Mouse (Mus musculus): ENCODE results near the gene Arid2.

GRCm38 (mm10) chr15:96373161-96373560, 85.8 kb downstream of the Arid2 start:
- TF ChIP-seq CTCF (IDR thresholded peaks at IDR 0.05 in 2 of 3, conservative IDR thresholded peaks at IDR 0.05 in 1 of 3; ENCODE audit: control insufficient read depth in 1 of 3, insufficient read depth in 1 of 3, low read depth in 2 of 3, low read length in 3 of 3, poor library complexity in 1 of 3, severe bottlenecking in 1 of 3) (peak in 2 of 3 experiments; percentile 35 to 46; a peak in 4 of 6 replicates), TBP (IDR thresholded peaks at IDR 0.05; ENCODE audit: low read depth, low read length) (no peak), KAT2A (conservative IDR thresholded peaks at IDR 0.05; ENCODE audit: low read depth, low read length) (no peak), NELFE (IDR thresholded peaks at IDR 0.05; ENCODE audit: low read depth, low read length) (no peak), POLR2A (IDR thresholded peaks at IDR 0.05; ENCODE audit: control insufficient read depth in 1 of 2, insufficient read depth in 1 of 2, low read depth in 1 of 2, low read length in 2 of 2, poor library complexity in 1 of 2) (no peak), EP300 (IDR thresholded peaks at IDR 0.05; ENCODE audit: low read depth in 1 of 2, low read length in 2 of 2) (no peak), ZMIZ1 (IDR thresholded peaks at IDR 0.05; ENCODE audit: low read depth, low read length) (no peak), GABPA (IDR thresholded peaks at IDR 0.05; ENCODE audit: low read depth, low read length) (no peak), MAZ (IDR thresholded peaks at IDR 0.05; ENCODE audit: low read depth, low read length) (no peak)

Measured in MEL (cell line).